In genomic region chr3:106684830-106685229, GRCm38 (mm10) we compare ENCODE assay signal across 8 mouse cellular contexts. TPM values are rescaled to one million over a fixed set of nuclear protein-coding genes. Genes with fewer than 3 reads are reported as not detected.
DNase-seq lines count a peak whose midpoint lies in the region; ATAC-seq lines count a peak whose summit lies in the region.

Gene Lrif1 (plus strand): TSS chr3:106684987.

- no peaks in the 10 kb centered on the region for H3K4me1 ChIP-seq in embryonic facial prominence, embryonic 15.5 days
- no peaks in the 10 kb centered on the region for H3K4me1 ChIP-seq in limb, embryonic 13.5 days
- peaks cover 6% of the 10 kb centered on the region for H3K4me1 ChIP-seq in midbrain, embryonic 15.5 days

- no peaks in the 10 kb centered on the region for H3K36me3 ChIP-seq in embryonic facial prominence, embryonic 15.5 days
- no peaks in the 10 kb centered on the region for H3K36me3 ChIP-seq in limb, embryonic 13.5 days
- H3K36me3 ChIP-seq in midbrain, embryonic 15.5 days (replicated peaks): no peaks in the 10 kb centered on the region

- H3K4me3 ChIP-seq in embryonic facial prominence, embryonic 15.5 days (replicated peaks): peak within 1 kb of the TSS; percentile 51
- H3K4me3 ChIP-seq in limb, embryonic 13.5 days: peak within 1 kb of the TSS; percentile 58
- peak within 1 kb of the TSS; percentile 65 for H3K4me3 ChIP-seq in midbrain, embryonic 15.5 days

- peak; percentile 76 for ATAC-seq in embryonic facial prominence, embryonic 15.5 days (ENCODE audit: insufficient number of reproducible peaks, low FRiP score, low TSS enrichment, low read depth)
- ATAC-seq in limb, embryonic 13.5 days (ENCODE audit: low FRiP score, low read depth): peak; percentile 96
- ATAC-seq in midbrain, embryonic 15.5 days (replicated peaks): peak; percentile 100

- H3K27ac ChIP-seq in embryonic facial prominence, embryonic 15.5 days (replicated peaks): peak within 1 kb of the TSS; percentile 65; the same call in 1 of the 2 replicates
- H3K27ac ChIP-seq in limb, embryonic 13.5 days: no peak within 1 kb of the TSS
- H3K27ac ChIP-seq in midbrain, embryonic 15.5 days: peak within 1 kb of the TSS; percentile 95

- no peaks in the 10 kb centered on the region for H3K27me3 ChIP-seq in embryonic facial prominence, embryonic 15.5 days
- no peaks in the 10 kb centered on the region for H3K27me3 ChIP-seq in limb, embryonic 13.5 days
- no peaks in the 10 kb centered on the region for H3K27me3 ChIP-seq in midbrain, embryonic 15.5 days (replicated peaks)

- DNase-seq in 3134 (ENCODE audit: extremely low read depth, insufficient read length, low spot score): peak; percentile 82
- DNase-seq in adrenal gland, postnatal 36 days: peak; percentile 67 to 73
- DNase-seq in heart, adult 9 months (ENCODE audit: low spot score in 2 of 2): peak; percentile 58 to 60
- DNase-seq in kidney, adult 9 months: peak; percentile 86
- peak; percentile 57 to 59 for DNase-seq in spleen, adult 18-20 months

- no peaks in the 10 kb centered on the region for H3K9me3 ChIP-seq in embryonic facial prominence, embryonic 15.5 days (replicated peaks)
- 0 out of 2 replicates have a peak, but pooled peaks cover under 1% of the 10 kb centered on the region for H3K9me3 ChIP-seq in limb, embryonic 13.5 days
- 0 out of 2 replicates have a peak, but pooled peaks cover 3% of the 10 kb centered on the region for H3K9me3 ChIP-seq in midbrain, embryonic 15.5 days

- WGBS in embryonic facial prominence, embryonic 15.5 days: under 1% methylated on average over 20 of the region's 20 CpGs
- WGBS in limb, embryonic 13.5 days: 2% methylated on average over 20 of the region's 20 CpGs
- WGBS in midbrain, embryonic 15.5 days: 1% methylated on average over 20 of the region's 20 CpGs

- H3K9ac ChIP-seq in embryonic facial prominence, embryonic 15.5 days: peak within 1 kb of the TSS; percentile 40
- H3K9ac ChIP-seq in limb, embryonic 13.5 days: peak within 1 kb of the TSS; percentile 71
- peak within 1 kb of the TSS; percentile 94 for H3K9ac ChIP-seq in midbrain, embryonic 15.5 days

- H3K4me2 ChIP-seq in embryonic facial prominence, embryonic 15.5 days (replicated peaks): peak within 1 kb of the TSS; percentile 66
- H3K4me2 ChIP-seq in limb, embryonic 13.5 days (replicated peaks): peak within 1 kb of the TSS; percentile 64
- peak within 1 kb of the TSS; percentile 54 for H3K4me2 ChIP-seq in midbrain, embryonic 15.5 days

RNA-seq across cellular contexts. Expression of gene Lrif1, which starts in this region (rescaled TPM):
- total RNA-seq in adrenal gland, postnatal 36 days (2021): 10 to 100 TPM; 15.6 to 18.5 TPM
- polyA plus RNA-seq in embryonic facial prominence, embryonic 15.5 days (2015; fragmentation: Nextera tagmentation; extraction: Ambion mirVana): 12.0 and 12.2 TPM in 2 replicates
- 14.1 and 14.3 TPM in 2 replicates for polyA plus RNA-seq in limb, embryonic 13.5 days (2015; fragmentation: Nextera tagmentation; extraction: Ambion mirVana)
- 17.4 and 19.9 TPM in 2 replicates for polyA plus RNA-seq in midbrain, embryonic 15.5 days (2015; fragmentation: Nextera tagmentation; extraction: Ambion mirVana)

Comparison
In these comparisons a context has a peak if more than half of its experiments do, and no peak if none do; other contexts are left out.
1. H3K9ac ChIP-seq: peak in every context shown above with its lines; median percentile 94 in midbrain, embryonic 15.5 days; 71 in limb, embryonic 13.5 days; 40 in embryonic facial prominence, embryonic 15.5 days.